Mouse (Mus musculus): ENCODE results near the gene Mllt3. TPM values are rescaled to one million over a fixed set of nuclear protein-coding genes. Genes with fewer than 3 reads are reported as not detected.
A peak's percentile ranks its signal among the peaks of the same experiment; 100 is the strongest.

Gene Mllt3
- total and polyA plus RNA-seq, 3 experiments = 15.4 to 75.3 TPM; not detected in 1

- H3K9ac ChIP-seq (ENCODE audit: control insufficient read depth, low read depth, low read length, poor library complexity, severe bottlenecking) = no peak overlapping the region
- DNase-seq (ENCODE audit: low read depth, low spot score) = no peak
- no peak overlapping the region for H3K27ac ChIP-seq (ENCODE audit: control insufficient read depth, low read depth, low read length)
- peaks cover 0 to 3% of the 10 kb centered on the region in 2 experiments; a peak in 3 of 4 replicates for H3K4me1 ChIP-seq (ENCODE audit: control insufficient read depth in 1 of 2, insufficient read depth in 2 of 2, low read length in 2 of 2)
- no peak overlapping the region for H3K4me3 ChIP-seq (ENCODE audit: control insufficient read depth in 1 of 2, insufficient read depth in 1 of 2, low read depth in 2 of 2, low read length in 2 of 2)
- no peaks in the 10 kb centered on the region; the same call in 1 of the 2 replicates for H3K79me2 ChIP-seq (ENCODE audit: control insufficient read depth, insufficient read depth, low read length, poor library complexity)
- H3K36me3 ChIP-seq (ENCODE audit: control insufficient read depth in 1 of 2, insufficient read depth in 2 of 2, low read length in 2 of 2) = peaks cover 0 to 11% of the 10 kb centered on the region in 2 experiments; a peak in 2 of 4 replicates
- H3K9me3 ChIP-seq (replicated peaks; ENCODE audit: insufficient read depth, low read length) = no peaks in the 10 kb centered on the region
- no peaks in the 10 kb centered on the region for H3K27me3 ChIP-seq (ENCODE audit: control insufficient read depth in 1 of 2, insufficient read depth in 2 of 2, low read length in 2 of 2)
- TF ChIP-seq ZKSCAN1 (IDR thresholded peaks at IDR 0.05; ENCODE audit: low read depth, low read length) (peak; percentile 91), JUND (IDR thresholded peaks at IDR 0.05; ENCODE audit: low read depth, low read length) (no peak)
These were observed 90.2 kb downstream of the Mllt3 start for GRCm38 (mm10) chr4:87942921-87943403.

GRCm38 (mm10) chr4:87939474-87940154 lies 93.5 kb downstream of the Mllt3 start:
- Histone ChIP-seq H3K4me3 (ENCODE audit: control insufficient read depth in 1 of 2, insufficient read depth in 1 of 2, low read depth in 2 of 2, low read length in 2 of 2) (no peak overlapping the region), H3K4me1 (ENCODE audit: control insufficient read depth in 1 of 2, insufficient read depth in 2 of 2, low read length in 2 of 2) (no peaks in the 10 kb centered on the region; a peak in 1 of 4 replicates), H3K79me2 (ENCODE audit: control insufficient read depth, insufficient read depth, low read length, poor library complexity) (no peaks in the 10 kb centered on the region), H3K9me3 (replicated peaks; ENCODE audit: insufficient read depth, low read length) (no peaks in the 10 kb centered on the region), H3K9ac (ENCODE audit: control insufficient read depth, low read depth, low read length, poor library complexity, severe bottlenecking) (no peak overlapping the region), H3K27ac (ENCODE audit: control insufficient read depth, low read depth, low read length) (no peak overlapping the region), H3K36me3 (ENCODE audit: control insufficient read depth in 1 of 2, insufficient read depth in 2 of 2, low read length in 2 of 2) (peaks cover 0 to 3% of the 10 kb centered on the region in 2 experiments; a peak in 2 of 4 replicates), H3K27me3 (ENCODE audit: control insufficient read depth in 1 of 2, insufficient read depth in 2 of 2, low read length in 2 of 2) (no peaks in the 10 kb centered on the region)
- TF ChIP-seq POLR2AphosphoS5 (IDR thresholded peaks at IDR 0.05; ENCODE audit: borderline replicate concordance, low read depth, low read length) (no peak), TBP (IDR thresholded peaks at IDR 0.05; ENCODE audit: low read depth, low read length) (no peak), NELFE (IDR thresholded peaks at IDR 0.05; ENCODE audit: low read depth, low read length) (no peak), RAD21 (IDR thresholded peaks at IDR 0.05; ENCODE audit: low read depth, low read length) (no peak), ETS1 (IDR thresholded peaks at IDR 0.05; ENCODE audit: low read depth, low read length) (no peak), KAT2A (conservative IDR thresholded peaks at IDR 0.05; ENCODE audit: low read depth, low read length) (no peak), MYC (IDR thresholded peaks at IDR 0.05; ENCODE audit: low read depth, low read length) (no peak), TCF12 (IDR thresholded peaks at IDR 0.05; ENCODE audit: low read depth, low read length) (no peak), POLR2A (IDR thresholded peaks at IDR 0.05; ENCODE audit: control insufficient read depth in 1 of 2, insufficient read depth in 1 of 2, low read depth in 1 of 2, low read length in 2 of 2, poor library complexity in 1 of 2) (no peak), SMC3 (IDR thresholded peaks at IDR 0.05; ENCODE audit: low read depth, low read length) (no peak), USF2 (IDR thresholded peaks at IDR 0.05; ENCODE audit: borderline replicate concordance in 1 of 2, insufficient read depth in 1 of 2, low read depth in 1 of 2, low read length in 2 of 2) (no peak), JUND (IDR thresholded peaks at IDR 0.05; ENCODE audit: low read depth, low read length) (no peak), GABPA (IDR thresholded peaks at IDR 0.05; ENCODE audit: low read depth, low read length) (no peak), ZMIZ1 (IDR thresholded peaks at IDR 0.05; ENCODE audit: low read depth, low read length) (no peak), RCOR1 (IDR thresholded peaks at IDR 0.05; ENCODE audit: low read depth, low read length) (no peak), CHD1 (IDR thresholded peaks at IDR 0.05; ENCODE audit: low read depth, low read length) (no peak), ZKSCAN1 (IDR thresholded peaks at IDR 0.05; ENCODE audit: low read depth, low read length) (no peak)
- no peak for DNase-seq (ENCODE audit: low read depth, low spot score)

All from MEL (cell line).